Mouse (Mus musculus) c-Kit-positive CD71-positive TER-119-positive erythroid progenitor cells, embryonic 14.5 days (primary cell): Measurements from ENCODE around the gene Slc35e1.

Experiments used
- DNase-seq: peaks from one replicate; pipeline ENCODE4 v3.0.0-alpha.2; 2013; ENCODE audit warnings: low spot score

Gene Slc35e1

GRCm38 (mm10) chr8:72491680-72492621 is at the start of gene Slc35e1:
Slc35e1 (minus strand) TSS chr8:72492614.
- DNase-seq = no peak

- DNase-seq = peak; percentile 24
Observed at GRCm38 (mm10) chr8:72539234-72539633, 46.8 kb upstream of the Slc35e1 start.

DNA sequence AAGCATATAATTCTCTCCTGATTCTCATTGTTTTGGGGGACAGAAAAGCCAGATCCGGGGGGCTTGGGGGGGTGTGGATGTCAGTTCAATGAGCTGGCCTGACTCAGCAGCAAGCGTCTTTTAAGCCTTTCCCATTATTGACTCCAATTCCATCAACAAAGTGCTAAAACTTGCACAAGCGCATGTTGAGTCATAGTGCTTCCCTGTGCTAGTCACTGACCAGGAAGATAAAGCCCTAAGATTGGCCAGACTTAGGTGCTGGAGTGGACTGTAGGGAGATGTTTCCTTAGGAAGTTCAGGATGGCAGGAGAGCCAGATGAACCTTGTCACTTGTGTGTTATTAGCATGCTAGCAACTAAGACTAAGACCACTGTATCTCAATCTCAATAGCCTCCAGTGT is 42.5 kb upstream of the Slc35e1 start:
- no peak for DNase-seq

DNA sequence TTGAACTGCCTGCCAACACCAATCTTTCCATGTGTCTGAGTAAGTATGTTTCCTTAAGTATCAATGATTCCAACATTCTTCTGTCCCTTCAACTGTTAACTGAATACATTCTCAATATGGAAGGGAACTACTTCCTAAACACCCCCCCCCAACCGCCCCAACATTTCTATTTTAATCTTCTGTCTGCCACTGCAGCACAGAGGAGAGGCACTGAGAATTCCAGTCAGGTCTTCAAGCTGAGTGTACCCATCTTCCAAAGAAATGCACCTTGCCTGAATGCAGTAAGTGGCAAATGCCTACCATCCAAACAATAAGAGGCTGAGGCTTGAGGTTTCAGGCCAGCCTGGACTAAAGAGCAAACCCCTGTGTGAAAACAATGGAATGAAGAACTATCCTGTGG is 39.7 kb upstream of the Slc35e1 start:
- DNase-seq = no peak

DNA sequence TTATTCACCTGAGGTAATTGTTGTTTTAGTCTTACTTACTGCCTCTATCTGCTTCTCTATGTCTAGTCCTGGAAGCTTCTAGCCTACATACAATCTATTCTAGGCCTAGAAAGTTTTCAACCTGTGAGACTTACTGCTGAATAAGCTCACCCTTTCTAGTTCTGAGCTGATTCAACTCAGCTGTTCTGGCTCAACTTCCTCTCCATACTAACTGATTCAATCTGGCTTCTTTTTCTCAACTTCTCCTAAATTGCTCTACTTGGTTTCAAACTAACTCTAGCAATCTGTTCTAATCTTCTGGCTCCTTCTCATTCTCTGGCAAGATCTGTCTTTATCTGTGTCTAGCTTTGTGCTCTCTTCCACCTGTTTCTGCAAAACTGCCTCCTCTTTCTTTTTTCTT is 29.5 kb upstream of the Slc35e1 start:
- no peak for DNase-seq

GRCm38 (mm10) chr8:72517421-72517988 is 25.1 kb upstream of the Slc35e1 start:
- no peak for DNase-seq

GRCm38 (mm10) chr8:72513158-72513557 is 20.7 kb upstream of the Slc35e1 start:
- DNase-seq = no peak

- DNase-seq = no peak
Observed at GRCm38 (mm10) chr8:72512648-72513047, 20.2 kb upstream of the Slc35e1 start.

- DNase-seq = no peak
Observed at GRCm38 (mm10) chr8:72507505-72507904, 15.1 kb upstream of the Slc35e1 start.

GRCm38 (mm10) chr8:72504637-72505314 is 12.4 kb upstream of the Slc35e1 start:
- no peak for DNase-seq

DNA sequence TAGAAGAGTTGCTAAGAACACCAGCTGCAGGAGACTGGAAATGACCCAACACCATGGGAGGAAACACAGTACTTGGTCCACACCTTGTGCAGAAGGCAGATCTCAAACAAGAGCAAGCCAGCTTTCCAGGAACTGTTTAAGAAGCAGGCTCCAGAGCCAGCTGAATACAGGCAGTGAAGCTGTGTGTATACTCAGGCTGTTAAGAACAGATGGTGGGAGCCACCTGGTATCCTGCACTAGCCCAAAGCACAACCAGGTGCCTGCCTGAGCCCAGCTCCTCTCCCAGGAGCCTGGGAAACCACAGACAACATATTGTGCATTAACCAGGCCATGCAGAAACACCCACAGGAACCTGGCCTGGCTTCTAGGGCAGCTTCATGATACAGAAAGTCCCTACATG is 11.7 kb upstream of the Slc35e1 start:
- DNase-seq = no peak

- DNase-seq = no peak
Observed at GRCm38 (mm10) chr8:72500521-72500931, 8.1 kb upstream of the Slc35e1 start.

- no peak for DNase-seq
Observed at GRCm38 (mm10) chr8:72499521-72500284, 7.3 kb upstream of the Slc35e1 start.

DNA sequence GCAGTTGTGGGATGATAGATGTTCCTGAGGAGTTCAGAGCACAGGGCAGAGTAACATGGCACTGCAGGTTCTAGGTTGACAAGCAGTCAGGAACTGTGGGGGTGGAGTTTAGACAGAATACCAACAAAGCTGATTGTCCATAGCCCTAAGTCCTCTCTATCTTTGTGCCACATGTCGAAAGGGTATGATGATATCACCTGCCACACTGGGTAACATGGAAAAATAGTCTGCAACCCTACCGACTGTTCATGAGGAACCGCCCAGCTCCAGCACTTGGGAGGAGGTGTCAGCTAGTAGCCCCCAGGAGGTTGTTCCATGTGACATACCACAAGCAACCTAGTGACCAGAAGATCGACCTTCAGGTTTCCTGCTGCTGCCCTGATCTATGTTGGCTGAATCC is 6.1 kb upstream of the Slc35e1 start:
- no peak for DNase-seq

GRCm38 (mm10) chr8:72497911-72498310 is 5.5 kb upstream of the Slc35e1 start:
- DNase-seq = no peak

DNA sequence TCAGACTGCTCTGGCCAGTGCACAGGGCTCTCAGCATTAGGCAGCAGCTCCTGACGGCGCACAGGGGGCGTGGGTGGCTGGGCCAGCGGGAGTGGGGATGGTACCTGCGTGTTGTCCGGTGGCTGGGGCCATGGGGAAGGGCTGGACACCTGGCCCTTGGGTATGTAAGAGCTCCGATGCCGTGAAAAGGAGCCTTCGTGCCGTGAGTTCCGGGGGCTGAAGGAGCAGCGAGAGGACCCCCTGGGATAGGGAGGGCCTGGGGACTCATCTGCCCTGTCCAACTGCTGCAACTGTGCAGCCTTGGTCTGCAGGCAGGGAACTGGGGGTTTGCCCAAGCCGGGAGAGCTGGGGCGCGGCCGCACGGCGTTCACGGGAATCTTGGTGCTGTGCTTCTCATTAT is 3.8 kb upstream of the Slc35e1 start:
- no peak for DNase-seq

DNA sequence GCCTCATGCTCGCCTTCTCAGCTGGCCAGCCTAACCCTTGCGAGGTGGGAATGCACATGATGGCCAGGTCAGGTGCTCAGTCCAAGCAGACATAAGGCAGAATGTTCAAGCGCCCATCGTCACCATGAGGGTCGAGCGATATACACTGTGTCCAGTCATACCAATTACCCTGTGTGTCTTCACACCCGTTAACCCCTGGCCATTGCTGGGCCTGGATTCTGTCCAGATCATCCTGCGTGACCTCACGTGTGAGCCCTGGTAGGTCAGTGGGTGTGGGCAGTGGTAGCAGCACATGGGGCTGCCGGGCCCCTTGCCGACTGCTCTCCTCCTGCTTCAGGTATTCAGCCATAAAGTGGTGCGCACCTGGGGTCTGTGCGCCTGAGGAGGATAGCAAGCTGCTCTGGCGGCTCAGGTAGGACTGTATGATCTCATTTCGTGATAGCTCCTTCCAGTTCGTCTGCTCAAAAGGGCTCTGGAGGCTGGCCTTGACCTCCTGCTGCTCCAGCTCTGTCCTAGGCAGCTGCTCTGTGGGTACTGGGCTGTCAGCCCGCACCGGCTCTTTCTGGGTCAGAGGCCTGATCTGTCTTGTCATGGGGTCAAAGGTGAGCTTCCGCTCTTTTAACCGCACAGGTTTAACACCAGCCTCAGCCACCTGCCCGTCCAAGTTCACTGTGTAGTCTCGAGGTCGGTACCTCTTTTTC is 3.1 kb upstream of the Slc35e1 start:
- no peak for DNase-seq

GRCm38 (mm10) chr8:72493381-72493780 is 967 bp upstream of the Slc35e1 start:
- DNase-seq = no peak

GRCm38 (mm10) chr8:72492622-72493081 is 238 bp upstream of the Slc35e1 start:
- DNase-seq = peak; percentile 99

GRCm38 (mm10) chr8:72491017-72491416 is 1.4 kb downstream of the Slc35e1 start:
- DNase-seq = no peak

DNA sequence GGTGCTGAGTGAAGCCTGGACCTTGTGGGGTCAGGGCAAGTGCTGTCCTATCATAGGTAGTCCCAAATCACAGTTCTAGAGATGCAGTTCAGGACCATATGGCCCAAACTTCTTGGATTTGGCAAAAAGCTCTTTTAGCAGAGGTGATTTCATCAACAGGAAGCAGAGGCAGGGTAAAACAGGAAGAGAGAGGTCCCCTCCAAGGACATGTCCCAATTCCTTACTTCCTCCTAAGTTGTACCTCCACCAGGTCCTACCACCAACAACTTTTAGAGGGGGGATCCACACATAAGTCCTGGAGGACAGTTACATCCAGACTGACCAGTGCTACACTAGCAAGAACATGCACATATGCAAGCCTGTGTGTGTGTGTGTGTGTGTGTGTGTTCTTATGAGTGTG is 5.4 kb downstream of the Slc35e1 start:
- no peak for DNase-seq
